Mouse (Mus musculus): Measurements from ENCODE around the gene Galm. TPM values are rescaled to one million over a fixed set of nuclear protein-coding genes. Genes with fewer than 3 reads are reported as not detected.
"Not testable (repeated sequence)": the region's sequence is repeated elsewhere in the genome, so short reads cannot be mapped to it uniquely, and the experiment has no call there.

The Galm gene
- polyA plus RNA-seq, 1 experiment from 2014 or later = 67.2 TPM

- Histone ChIP-seq H3K9me3 (no peaks in the 10 kb centered on the region), H3K4me2 (replicated peaks) (no peak overlapping the region), H3K4me1 (replicated peaks) (no peaks in the 10 kb centered on the region), H3K9ac (no peak overlapping the region), H3K27me3 (replicated peaks) (no peaks in the 10 kb centered on the region), H3K4me3 (replicated peaks) (no peak overlapping the region), H3K36me3 (peaks cover 24% of the 10 kb centered on the region), H3K27ac (no peak overlapping the region)
- 95% methylated on average over 3 of the region's 3 CpGs for WGBS
- peak; percentile 51 for ATAC-seq
These were observed 72.0 kb downstream of the Galm start for GRCm38 (mm10) chr17:80199160-80199778.

DNA sequence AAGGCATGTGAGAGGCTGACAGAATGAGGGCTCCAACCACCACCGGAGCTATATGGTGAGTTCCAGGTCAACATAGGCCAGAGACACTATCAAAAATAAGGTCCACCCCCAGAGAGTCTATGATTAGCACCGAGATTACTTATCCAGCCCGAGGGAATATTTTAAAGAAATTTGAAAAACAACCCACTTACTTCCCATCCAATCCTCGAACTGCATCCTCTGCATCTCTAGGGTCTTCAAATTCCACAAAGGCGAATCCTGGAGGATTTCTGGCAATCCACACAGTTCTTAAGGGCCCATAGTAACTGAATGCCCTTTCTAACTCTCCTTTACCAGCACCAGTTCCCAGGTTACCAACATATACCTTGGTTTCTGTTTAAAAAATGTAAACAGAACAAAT is 78.4 kb downstream of the Galm start:
- Histone ChIP-seq H3K4me3 (replicated peaks) (peak overlapping the region; percentile 89), H3K27ac (no peak overlapping the region), H3K4me2 (replicated peaks) (peak overlapping the region; percentile 71), H3K36me3 (peaks cover 16% of the 10 kb centered on the region), H3K9me3 (no peaks in the 10 kb centered on the region), H3K4me1 (replicated peaks) (0 out of 2 replicates have a peak, but pooled peaks cover 7% of the 10 kb centered on the region), H3K9ac (peak overlapping the region; percentile 98), H3K27me3 (replicated peaks) (no peaks in the 10 kb centered on the region)
- ATAC-seq = no peak
- whole genome bisulfite sequencing = 13% methylated on average over 5 of the region's 5 CpGs

- peaks cover 16% of the 10 kb centered on the region for H3K36me3 ChIP-seq
- 0 out of 2 replicates have a peak, but pooled peaks cover 7% of the 10 kb centered on the region for H3K4me1 ChIP-seq (replicated peaks)
- H3K27ac ChIP-seq = peak overlapping the region; percentile 99
- peak overlapping the region; percentile 89 for H3K4me3 ChIP-seq (replicated peaks)
- peak overlapping the region; percentile 71 for H3K4me2 ChIP-seq (replicated peaks)
- H3K9me3 ChIP-seq = no peaks in the 10 kb centered on the region
- ATAC-seq = peak; percentile 74
- peak overlapping the region; percentile 98 for H3K9ac ChIP-seq
- under 1% methylated on average over 36 of the region's 36 CpGs for WGBS
- H3K27me3 ChIP-seq (replicated peaks) = no peaks in the 10 kb centered on the region
These were observed 79.0 kb downstream of the Galm start for GRCm38 (mm10) chr17:80206301-80206670.

DNA sequence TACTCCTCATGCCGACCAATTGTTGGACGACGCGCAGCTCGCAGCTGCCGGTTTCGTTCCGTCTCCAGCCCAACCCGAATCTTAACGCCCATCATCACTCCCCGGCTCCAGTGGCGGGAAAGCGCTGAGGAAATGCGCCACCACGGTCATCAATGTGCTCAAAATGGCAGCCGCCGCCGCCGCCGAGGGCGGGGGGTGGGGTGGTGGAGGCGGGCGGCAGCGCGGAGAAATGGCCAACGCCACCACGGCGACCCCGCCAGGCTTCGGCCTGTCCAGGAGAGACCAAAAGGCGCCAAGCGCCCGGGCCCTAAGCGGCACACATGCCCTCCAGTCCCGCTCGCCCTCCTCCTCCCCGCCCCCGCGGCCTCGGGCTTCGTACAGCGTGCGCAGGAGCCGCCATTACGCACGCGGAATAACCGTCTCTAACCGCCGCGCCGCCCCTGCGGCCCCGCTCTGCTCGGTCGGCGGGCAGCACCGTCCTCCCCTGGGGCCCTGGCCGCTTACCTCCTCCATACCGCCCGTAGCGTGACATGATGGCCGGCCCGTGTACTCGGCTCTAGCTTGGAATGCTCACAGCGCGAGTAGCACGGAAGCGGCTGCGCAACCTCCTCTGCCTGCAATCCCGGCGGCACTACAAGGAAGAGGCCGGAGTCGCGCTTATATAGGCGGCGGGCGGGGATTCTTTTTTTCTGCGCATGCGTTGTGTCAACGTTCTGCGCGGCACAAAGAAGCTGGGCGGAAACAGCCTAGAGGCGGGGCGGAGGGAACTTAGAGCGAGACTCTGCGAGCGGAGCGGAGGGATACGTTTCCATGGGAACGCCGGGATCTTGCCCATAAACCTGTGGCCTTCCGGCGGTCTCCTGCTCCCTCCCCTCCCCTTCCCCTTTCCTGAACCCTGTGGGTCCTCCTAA is 79.7 kb downstream of the Galm start, which contains the start of the genes Srsf7 and Ttc39d:
Gene Srsf7, minus strand, starts transcription at position 637 of the 911 bp plus-strand sequence.
Gene Ttc39d, plus strand, starts transcription at position 790 of the 911 bp plus-strand sequence.
- peak within 1 kb of the TSS; percentile 99 for H3K27ac ChIP-seq
- ATAC-seq = peak; percentile 94
- peak within 1 kb of the TSS; percentile 89 for H3K4me3 ChIP-seq (replicated peaks)
- H3K36me3 ChIP-seq = peaks cover 16% of the 10 kb centered on the region
- H3K9me3 ChIP-seq = no peaks in the 10 kb centered on the region
- H3K9ac ChIP-seq = peak within 1 kb of the TSS; percentile 98
- H3K4me2 ChIP-seq (replicated peaks) = peak within 1 kb of the TSS; percentile 71
- H3K4me1 ChIP-seq (replicated peaks) = 0 out of 2 replicates have a peak, but pooled peaks cover 7% of the 10 kb centered on the region
- H3K27me3 ChIP-seq (replicated peaks) = no peaks in the 10 kb centered on the region
- WGBS = under 1% methylated on average over 95 of the region's 95 CpGs

GRCm38 (mm10) chr17:80213998-80214397 is 86.7 kb downstream of the Galm start:
- H3K4me1 ChIP-seq (replicated peaks); H3K9ac ChIP-seq; H3K36me3 ChIP-seq; H3K4me3 ChIP-seq (replicated peaks); H3K27ac ChIP-seq; H3K4me2 ChIP-seq (replicated peaks); H3K9me3 ChIP-seq; H3K27me3 ChIP-seq (replicated peaks); ATAC-seq: not testable (repeated sequence)
- 91% methylated on average over 4 of the region's 4 CpGs for WGBS

GRCm38 (mm10) chr17:80220131-80220530 is 92.9 kb downstream of the Galm start:
- no peak for ATAC-seq
- H3K9ac ChIP-seq = no peak overlapping the region
- no peak overlapping the region for H3K4me3 ChIP-seq (replicated peaks)
- WGBS = 58% methylated on average over 2 of the region's 2 CpGs
- no peak overlapping the region for H3K4me2 ChIP-seq (replicated peaks)
- H3K9me3 ChIP-seq = no peaks in the 10 kb centered on the region
- no peaks in the 10 kb centered on the region for H3K36me3 ChIP-seq
- no peaks in the 10 kb centered on the region for H3K4me1 ChIP-seq (replicated peaks)
- H3K27me3 ChIP-seq (replicated peaks) = no peaks in the 10 kb centered on the region
- H3K27ac ChIP-seq = no peak overlapping the region

- H3K27me3 ChIP-seq (replicated peaks) = no peaks in the 10 kb centered on the region
- no peak overlapping the region for H3K4me3 ChIP-seq (replicated peaks)
- H3K4me2 ChIP-seq (replicated peaks) = no peak overlapping the region
- ATAC-seq = no peak
- H3K9me3 ChIP-seq = no peaks in the 10 kb centered on the region
- H3K9ac ChIP-seq = no peak overlapping the region
- 69% methylated on average over 9 of the region's 9 CpGs for WGBS
- no peaks in the 10 kb centered on the region for H3K4me1 ChIP-seq (replicated peaks)
- no peak overlapping the region for H3K27ac ChIP-seq
- no peaks in the 10 kb centered on the region for H3K36me3 ChIP-seq
These were observed 93.9 kb downstream of the Galm start for GRCm38 (mm10) chr17:80221202-80221601.

DNA sequence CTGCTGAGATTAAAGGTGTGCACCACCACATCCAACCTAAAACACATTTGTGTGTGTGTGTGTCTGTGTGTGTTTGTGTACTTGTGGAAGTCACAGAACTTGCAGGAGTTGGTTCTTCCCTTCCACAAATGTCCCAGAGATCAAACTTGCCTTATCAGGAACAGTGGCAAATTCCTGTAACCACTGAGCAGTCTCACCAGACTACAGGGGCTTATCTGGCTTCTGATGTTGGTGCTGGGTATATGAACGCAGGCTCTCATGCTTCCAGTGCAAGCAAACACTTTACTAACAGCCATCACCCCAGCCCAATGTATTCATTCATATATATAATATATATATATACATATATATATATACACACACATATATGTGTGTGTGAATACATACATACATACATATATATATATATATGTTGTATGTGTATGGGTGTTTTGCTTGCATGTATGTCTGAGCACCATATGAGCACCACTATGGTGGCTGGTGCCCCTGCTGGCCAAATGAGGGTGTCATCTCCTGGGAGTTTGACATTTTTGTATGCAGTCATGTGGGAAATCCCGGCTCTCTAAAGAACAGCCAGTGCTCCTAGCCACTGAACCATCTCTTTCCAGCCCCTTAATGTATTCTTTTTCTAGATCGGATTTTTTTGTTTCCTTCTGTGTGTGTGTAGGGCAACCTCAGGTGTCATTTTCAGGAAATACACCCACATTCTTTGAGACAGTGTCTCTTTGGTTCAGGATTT is 94.8 kb downstream of the Galm start:
- Histone ChIP-seq H3K9ac (no peak overlapping the region), H3K4me3 (replicated peaks) (no peak overlapping the region), H3K9me3 (no peaks in the 10 kb centered on the region), H3K4me2 (replicated peaks) (no peak overlapping the region), H3K27ac (no peak overlapping the region), H3K36me3 (no peaks in the 10 kb centered on the region), H3K27me3 (replicated peaks) (no peaks in the 10 kb centered on the region), H3K4me1 (replicated peaks) (no peaks in the 10 kb centered on the region)
- WGBS = 68% methylated on average over 3 of the region's 3 CpGs
- ATAC-seq = no peak

- H3K9me3 ChIP-seq = no peaks in the 10 kb centered on the region
- 10% methylated on average over 9 of the region's 9 CpGs for WGBS
- H3K27me3 ChIP-seq (replicated peaks) = no peaks in the 10 kb centered on the region
- peak; percentile 64 for ATAC-seq
- peak overlapping the region; percentile 78 for H3K27ac ChIP-seq
- peak overlapping the region; percentile 33; the same call in 1 of the 2 replicates for H3K9ac ChIP-seq
- peak overlapping the region; percentile 79 for H3K4me2 ChIP-seq (replicated peaks)
- peak overlapping the region; percentile 58 for H3K4me3 ChIP-seq (replicated peaks)
- no peaks in the 10 kb centered on the region for H3K4me1 ChIP-seq (replicated peaks)
- 0 out of 2 replicates have a peak, but pooled peaks cover 3% of the 10 kb centered on the region for H3K36me3 ChIP-seq
These were observed 96.6 kb downstream of the Galm start for GRCm38 (mm10) chr17:80223829-80224228.

DNA sequence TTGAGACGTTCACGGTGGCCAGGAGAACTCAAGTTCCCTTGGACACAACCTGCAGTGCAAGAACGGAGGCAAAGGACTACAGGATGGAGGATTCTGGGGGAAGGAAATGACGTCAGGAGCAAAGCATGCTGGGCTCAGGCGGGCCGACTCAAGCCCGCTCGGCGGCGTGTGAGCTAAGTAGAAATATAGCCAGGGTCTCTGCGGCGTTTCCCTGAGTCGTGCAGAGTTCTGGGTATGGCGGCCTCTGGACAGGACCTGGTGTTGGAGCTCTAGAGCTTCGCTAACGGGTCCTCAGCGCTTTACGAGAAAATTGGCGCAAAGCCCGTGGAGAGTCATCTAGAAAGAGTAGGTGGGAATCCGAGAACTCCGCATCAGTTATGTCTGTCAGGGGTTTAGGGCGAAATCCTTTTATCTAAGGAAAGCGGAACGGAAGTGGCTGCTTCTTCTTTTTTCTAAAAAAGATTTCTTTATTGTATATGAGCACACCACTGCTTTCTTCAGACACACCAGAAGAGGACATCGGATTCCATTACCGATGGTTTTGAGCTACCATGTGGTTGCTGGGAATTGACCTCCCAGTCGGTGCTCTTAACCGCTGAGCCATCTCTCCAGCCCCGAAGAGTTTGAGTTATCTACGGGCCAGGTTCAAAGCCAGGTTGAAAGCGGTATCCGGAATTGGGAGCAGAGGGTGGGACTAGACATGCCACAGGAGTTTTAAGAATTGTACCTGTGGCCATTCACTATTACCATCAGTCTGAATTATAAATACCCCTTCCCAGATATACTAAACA is 97.2 kb downstream of the Galm start, which contains the start of gene Gemin6:
Gene Gemin6, plus strand, starts transcription at position 116 of the 791 bp plus-strand sequence.
- peak; percentile 98 for ATAC-seq
- Histone ChIP-seq H3K4me3 (replicated peaks) (peak within 1 kb of the TSS; percentile 58), H3K9ac (peak within 1 kb of the TSS; percentile 53), H3K36me3 (0 out of 2 replicates have a peak, but pooled peaks cover 3% of the 10 kb centered on the region), H3K4me1 (replicated peaks) (no peaks in the 10 kb centered on the region), H3K27ac (peak within 1 kb of the TSS; percentile 78), H3K4me2 (replicated peaks) (peak within 1 kb of the TSS; percentile 79), H3K27me3 (replicated peaks) (no peaks in the 10 kb centered on the region), H3K9me3 (no peaks in the 10 kb centered on the region)
- under 1% methylated on average over 33 of the region's 33 CpGs for WGBS

- peak overlapping the region; percentile 53 for H3K9ac ChIP-seq
- peak overlapping the region; percentile 58 for H3K4me3 ChIP-seq (replicated peaks)
- not testable (repeated sequence) for H3K9me3 ChIP-seq; H3K4me1 ChIP-seq (replicated peaks); H3K27ac ChIP-seq; H3K36me3 ChIP-seq; H3K27me3 ChIP-seq (replicated peaks)
- 45% methylated on average over 5 of the region's 5 CpGs for WGBS
- peak; percentile 26; the same call in 1 of the 2 replicates for ATAC-seq
- H3K4me2 ChIP-seq (replicated peaks) = peak overlapping the region; percentile 79
These were observed 97.9 kb downstream of the Galm start for GRCm38 (mm10) chr17:80225142-80225541.

Data from intestine, embryonic 15.5 days (tissue).